ENCODE assay signal across 10 mouse cellular contexts in the genomic region with DNA sequence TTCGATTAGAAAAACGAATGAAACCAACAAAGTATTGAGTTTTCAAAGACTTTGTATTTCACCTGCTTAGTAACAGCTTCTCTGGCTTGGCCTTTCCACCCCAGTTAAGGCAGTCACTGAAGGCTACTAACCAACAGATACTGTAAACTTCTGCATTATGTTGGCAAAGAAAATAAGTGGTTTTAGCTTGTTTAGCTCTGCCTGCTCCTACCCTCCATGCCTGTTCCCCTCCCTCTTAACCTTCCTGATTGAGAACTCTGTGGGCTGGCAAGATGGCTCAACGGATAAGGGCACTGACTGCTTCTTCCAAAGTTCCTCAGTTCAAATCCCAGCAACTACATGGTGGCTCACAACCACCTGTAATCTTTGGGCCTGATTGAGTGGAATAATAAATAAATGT. TPM values are rescaled to one million over a fixed set of nuclear protein-coding genes. Genes with fewer than 3 reads are reported as not detected.
A peak's percentile ranks its signal among the peaks of the same experiment; 100 is the strongest.
DNase-seq lines count a peak whose midpoint lies in the region; ATAC-seq and TF ChIP-seq lines count a peak whose summit lies in the region.
"Had no signal": no experiment of that assay in that cellular context is flagged by ENCODE, and none has a peak within 500 bp of the region (broad histone marks: within the 10 kb centered on the region; RNA-seq: fewer than 3 reads in every experiment).

No protein-coding gene starts in this region.

- DNase-seq in cerebellum, adult 2 months: no peak
- no peak for DNase-seq in cerebellum, adult 9-11 months
- no peak for DNase-seq in liver, embryonic 13.5 days
- DNase-seq in adrenal gland, adult 8-10 months: no peak
- DNase-seq in kidney, adult 18-20 months: no peak
- DNase-seq: cerebellum, adult 11-12 months had no signal

- H3K9me3 ChIP-seq in intestine, embryonic 15.5 days: no peaks in the 10 kb centered on the region
- no peaks in the 10 kb centered on the region for H3K9me3 ChIP-seq in intestine, postnatal 0 days (ENCODE audit: control insufficient read depth)
- no peaks in the 10 kb centered on the region for H3K9me3 ChIP-seq in liver, embryonic 13.5 days (replicated peaks)

- peak; percentile 23; the same call in 1 of the 2 replicates for ATAC-seq in intestine, embryonic 15.5 days
- ATAC-seq in intestine, postnatal 0 days: no peak
- peak; percentile 41; the same call in 1 of the 2 replicates for ATAC-seq in liver, embryonic 13.5 days (ENCODE audit: low read depth)

- no peaks in the 10 kb centered on the region for H3K4me1 ChIP-seq in cerebellum, adult 2 months (ENCODE audit: control insufficient read depth, insufficient read depth, low read length)
- no peaks in the 10 kb centered on the region for H3K4me1 ChIP-seq in intestine, embryonic 15.5 days (replicated peaks)
- no peaks in the 10 kb centered on the region for H3K4me1 ChIP-seq in intestine, postnatal 0 days (replicated peaks; ENCODE audit: control insufficient read depth, insufficient read depth, low read length)
- H3K4me1 ChIP-seq in bone marrow macrophage, adult 2 months (ENCODE audit: control insufficient read depth, insufficient read depth, low read length): peaks cover 4% of the 10 kb centered on the region
- peaks cover 27% of the 10 kb centered on the region for H3K4me1 ChIP-seq in liver, embryonic 13.5 days (replicated peaks)

- no peak overlapping the region for H3K4me2 ChIP-seq in intestine, embryonic 15.5 days (replicated peaks)
- H3K4me2 ChIP-seq in intestine, postnatal 0 days (replicated peaks; ENCODE audit: low read depth): no peak overlapping the region
- peak overlapping the region; percentile 39 for H3K4me2 ChIP-seq in liver, embryonic 13.5 days
- H3K4me2 ChIP-seq: hindbrain, embryonic 14.5 days had no signal

- WGBS in cerebellum, adult 2 months: 75% methylated on average over 3 of the region's 3 CpGs
- 73% methylated on average over 3 of the region's 3 CpGs for WGBS in intestine, embryonic 15.5 days
- WGBS in intestine, postnatal 0 days: 78% methylated on average over 3 of the region's 3 CpGs
- WGBS in liver, embryonic 13.5 days (ENCODE audit: insufficient replicate concordance): 59% methylated on average over 3 of the region's 3 CpGs

- H3K9ac ChIP-seq in intestine, embryonic 15.5 days: no peak overlapping the region
- no peak overlapping the region for H3K9ac ChIP-seq in intestine, postnatal 0 days (ENCODE audit: low read depth, low read length)
- H3K9ac ChIP-seq in liver, embryonic 13.5 days: peak overlapping the region; percentile 22; the same call in 1 of the 2 replicates
- H3K9ac ChIP-seq: hindbrain, embryonic 14.5 days had no signal

- H3K27ac ChIP-seq in cerebellum, adult 2 months (ENCODE audit: insufficient read depth, low read length): 0 out of 2 replicates have a peak overlapping the region, but pooled peaks have one; percentile 30
- no peak overlapping the region for H3K27ac ChIP-seq in intestine, embryonic 15.5 days
- no peak overlapping the region for H3K27ac ChIP-seq in intestine, postnatal 0 days (ENCODE audit: low read depth, low read length)
- H3K27ac ChIP-seq in bone marrow macrophage, adult 2 months (ENCODE audit: insufficient read depth, low read depth, low read length): 0 out of 2 replicates have a peak overlapping the region, but pooled peaks have one; percentile 39
- H3K27ac ChIP-seq in liver, embryonic 13.5 days: peak overlapping the region; percentile 82
- H3K27ac ChIP-seq: hindbrain, embryonic 14.5 days had no signal

- TF ChIP-seq CTCF in cerebellum, adult 2 months (IDR thresholded peaks at IDR 0.05; ENCODE audit: borderline replicate concordance, insufficient read depth, low read depth, low read length): no peak
- no peak for TF ChIP-seq CTCF in intestine, postnatal 0 days (IDR thresholded peaks at IDR 0.05; ENCODE audit: low read depth)
- no peak for TF ChIP-seq CTCF in bone marrow macrophage, adult 2 months (IDR thresholded peaks at IDR 0.05; ENCODE audit: low read depth, low read length)

- H3K36me3 ChIP-seq in intestine, embryonic 15.5 days: no peaks in the 10 kb centered on the region
- no peaks in the 10 kb centered on the region for H3K36me3 ChIP-seq in intestine, postnatal 0 days (ENCODE audit: control insufficient read depth, insufficient read depth)
- no peaks in the 10 kb centered on the region for H3K36me3 ChIP-seq in liver, embryonic 13.5 days

- no peak overlapping the region for H3K4me3 ChIP-seq in cerebellum, adult 2 months (replicated peaks; ENCODE audit: insufficient read depth, low read depth, low read length)
- H3K4me3 ChIP-seq in intestine, embryonic 15.5 days (replicated peaks): no peak overlapping the region
- H3K4me3 ChIP-seq in intestine, postnatal 0 days (ENCODE audit: low read depth, low read length): no peak overlapping the region
- no peak overlapping the region for H3K4me3 ChIP-seq in bone marrow macrophage, adult 2 months (ENCODE audit: insufficient read depth, low read length)
- no peak overlapping the region for H3K4me3 ChIP-seq in liver, embryonic 13.5 days (replicated peaks)

- no peaks in the 10 kb centered on the region for H3K27me3 ChIP-seq in cerebellum, adult 2 months (ENCODE audit: control insufficient read depth, insufficient read depth, low read length)
- no peaks in the 10 kb centered on the region for H3K27me3 ChIP-seq in intestine, embryonic 15.5 days (replicated peaks)
- no peaks in the 10 kb centered on the region for H3K27me3 ChIP-seq in intestine, postnatal 0 days (replicated peaks; ENCODE audit: control insufficient read depth, insufficient read depth, low read length)
- H3K27me3 ChIP-seq in liver, embryonic 13.5 days: no peaks in the 10 kb centered on the region

- no peak for TF ChIP-seq POLR2A in cerebellum, adult 2 months (IDR thresholded peaks at IDR 0.05; ENCODE audit: borderline replicate concordance, insufficient read depth, low read length)
- no peak for TF ChIP-seq POLR2A in bone marrow macrophage, adult 2 months (IDR thresholded peaks at IDR 0.05; ENCODE audit: borderline replicate concordance, low read depth, low read length)

RNA-seq across cellular contexts. Expression of a gene that starts 9.2 kb away (rescaled TPM):
- polyA plus RNA-seq in cerebellum, adult 2 months (2012; rRNA removed): 33.3 and 33.8 TPM in 2 replicates
- polyA plus RNA-seq in intestine, embryonic 15.5 days (2015; fragmentation: Nextera tagmentation; extraction: Ambion mirVana): 29.6 and 31.3 TPM in 2 replicates
- polyA plus RNA-seq in intestine, postnatal 0 days (2015; fragmentation: Nextera tagmentation; extraction: Ambion mirVana): 26.1 and 31.6 TPM in 2 replicates
- polyA plus RNA-seq in bone marrow macrophage, adult 2 months (2012; ENCODE audit: insufficient read depth, insufficient read length, missing spikeins): 9.8 and 13.8 TPM in 2 replicates
- 21.1 and 21.2 TPM in 2 replicates for polyA plus RNA-seq in liver, embryonic 13.5 days (2015; fragmentation: Nextera tagmentation; extraction: Ambion mirVana)
- total RNA-seq in adrenal gland, adult 8-10 months (2022): 10 to 100 TPM; 14.2 to 19.3 (median 17.0) TPM

RNA-seq across cellular contexts. Expression of a gene that starts 9.2 kb away (rescaled TPM):
- 11.9 and 12.9 TPM in 2 replicates for polyA plus RNA-seq in cerebellum, adult 2 months (2012; rRNA removed)
- 20.7 and 21.6 TPM in 2 replicates for polyA plus RNA-seq in intestine, embryonic 15.5 days (2015; fragmentation: Nextera tagmentation; extraction: Ambion mirVana)
- polyA plus RNA-seq in intestine, postnatal 0 days (2015; fragmentation: Nextera tagmentation; extraction: Ambion mirVana): 13.8 and 14.3 TPM in 2 replicates
- polyA plus RNA-seq in bone marrow macrophage, adult 2 months (2012; ENCODE audit: insufficient read depth, insufficient read length, missing spikeins): 3.5 and 4.0 TPM in 2 replicates
- 15.5 and 18.6 TPM in 2 replicates for polyA plus RNA-seq in liver, embryonic 13.5 days (2015; fragmentation: Nextera tagmentation; extraction: Ambion mirVana)
- total RNA-seq in adrenal gland, adult 8-10 months (2022): 10 to 100 TPM; 25.5 to 30.2 (median 28.5) TPM

RNA-seq across cellular contexts. Expression of a gene that starts 52.3 kb away (rescaled TPM):
- polyA plus RNA-seq in cerebellum, adult 2 months (2012; rRNA removed): 50.3 and 56.4 TPM in 2 replicates
- polyA plus RNA-seq in intestine, embryonic 15.5 days (2015; fragmentation: Nextera tagmentation; extraction: Ambion mirVana): 8.5 and 8.7 TPM in 2 replicates
- polyA plus RNA-seq in intestine, postnatal 0 days (2015; fragmentation: Nextera tagmentation; extraction: Ambion mirVana): 9.4 and 10.1 TPM in 2 replicates
- 35.3 and 35.8 TPM in 2 replicates for polyA plus RNA-seq in bone marrow macrophage, adult 2 months (2012; ENCODE audit: insufficient read depth, insufficient read length, missing spikeins)
- 3.1 and 3.4 TPM in 2 replicates for polyA plus RNA-seq in liver, embryonic 13.5 days (2015; fragmentation: Nextera tagmentation; extraction: Ambion mirVana)
- 10 to 100 TPM; 41.4 to 62.6 (median 51.7) TPM for total RNA-seq in adrenal gland, adult 8-10 months (2022)

RNA-seq across cellular contexts. Expression of a gene that starts 57.1 kb away (rescaled TPM):
- 20.1 and 24.2 TPM in 2 replicates for polyA plus RNA-seq in cerebellum, adult 2 months (2012; rRNA removed)
- 2.7 and 2.9 TPM in 2 replicates for polyA plus RNA-seq in intestine, embryonic 15.5 days (2015; fragmentation: Nextera tagmentation; extraction: Ambion mirVana)
- 1.5 and 1.6 TPM in 2 replicates for polyA plus RNA-seq in intestine, postnatal 0 days (2015; fragmentation: Nextera tagmentation; extraction: Ambion mirVana)
- polyA plus RNA-seq in bone marrow macrophage, adult 2 months (2012; ENCODE audit: insufficient read depth, insufficient read length, missing spikeins): not detected in 2 replicates
- 1.3 and 1.8 TPM in 2 replicates for polyA plus RNA-seq in liver, embryonic 13.5 days (2015; fragmentation: Nextera tagmentation; extraction: Ambion mirVana)
- 1 to 10 TPM; 2.1 to 9.3 (median 5.1) TPM for total RNA-seq in adrenal gland, adult 8-10 months (2022)

Comparison
In these comparisons a context has a peak if more than half of its experiments do, and no peak if none do; other contexts are left out.
1. H3K27ac ChIP-seq: peak in cerebellum, adult 2 months (single experiment), bone marrow macrophage, adult 2 months (single experiment) and liver, embryonic 13.5 days (single experiment); none in intestine, embryonic 15.5 days (single experiment) and intestine, postnatal 0 days (single experiment).